Mouse (Mus musculus) spleen, adult 18-20 months (tissue): ENCODE measurements around the gene Atpaf2.

Source experiments
- DNase-seq, 2 experiments: peaks; one replicate each; pipeline ENCODE4 v3.0.0; 2022; ENCODE audit warnings: mixed read lengths in 2 of 2

Gene Atpaf2

GRCm38 (mm10) chr11:60396546-60396945, 21.7 kb downstream of the Atpaf2 start:
- DNase-seq: no peak

- DNase-seq: no peak
Observed at GRCm38 (mm10) chr11:60391346-60391745, 26.9 kb downstream of the Atpaf2 start.

GRCm38 (mm10) chr11:60387944-60388343, 30.3 kb downstream of the Atpaf2 start:
- DNase-seq: no peak

GRCm38 (mm10) chr11:60385946-60386345, 32.3 kb downstream of the Atpaf2 start:
- DNase-seq: no peak

- DNase-seq: no peak
Observed at GRCm38 (mm10) chr11:60384762-60385421, 33.4 kb downstream of the Atpaf2 start.

- DNase-seq: no peak
Observed at GRCm38 (mm10) chr11:60383518-60383917, 34.7 kb downstream of the Atpaf2 start.

- DNase-seq: no peak
Observed at GRCm38 (mm10) chr11:60374481-60374880, 43.8 kb downstream of the Atpaf2 start.

- no peak for DNase-seq
Observed at GRCm38 (mm10) chr11:60370431-60370830, 47.8 kb downstream of the Atpaf2 start.

GRCm38 (mm10) chr11:60369448-60369847, 48.8 kb downstream of the Atpaf2 start:
- DNase-seq: no peak

GRCm38 (mm10) chr11:60368909-60369308, 49.3 kb downstream of the Atpaf2 start:
- DNase-seq: no peak

- no peak for DNase-seq
Observed at GRCm38 (mm10) chr11:60367256-60367655, 51.0 kb downstream of the Atpaf2 start.

- DNase-seq: no peak
Observed at GRCm38 (mm10) chr11:60366239-60367019, 51.8 kb downstream of the Atpaf2 start.

GRCm38 (mm10) chr11:60360631-60361201, 57.5 kb downstream of the Atpaf2 start:
- DNase-seq: no peak

- no peak for DNase-seq
Observed at GRCm38 (mm10) chr11:60359936-60360335, 58.3 kb downstream of the Atpaf2 start.

- no peak for DNase-seq
Observed at GRCm38 (mm10) chr11:60359138-60359537, 59.1 kb downstream of the Atpaf2 start.

GRCm38 (mm10) chr11:60358548-60358947, 59.7 kb downstream of the Atpaf2 start:
- no peak for DNase-seq

GRCm38 (mm10) chr11:60357116-60357515, 61.1 kb downstream of the Atpaf2 start:
- DNase-seq: no peak

GRCm38 (mm10) chr11:60355952-60356351, 62.3 kb downstream of the Atpaf2 start:
- no peak for DNase-seq

GRCm38 (mm10) chr11:60352559-60353411, 65.5 kb downstream of the Atpaf2 start, which contains the start of the genes Tom1l2 and Drc3:
Tom1l2 (minus strand) TSS chr11:60352905.
Drc3 (plus strand) TSS chr11:60353329.
- peak; percentile 93 to 99 for DNase-seq

- no peak for DNase-seq
Observed at GRCm38 (mm10) chr11:60351925-60352371, 66.3 kb downstream of the Atpaf2 start.

GRCm38 (mm10) chr11:60351388-60351787, 66.9 kb downstream of the Atpaf2 start:
- no peak for DNase-seq
